Mouse (Mus musculus) kidney, adult 2 months (tissue): ENCODE data around the gene Gm37240. TPM values are rescaled to one million over a fixed set of nuclear protein-coding genes. Genes with fewer than 3 reads are reported as not detected.

Source experiments
- DNase-seq: peaks from one replicate; pipeline ENCODE4 v3.0.0; 2021
- H3K27ac ChIP-seq: fragments of 200-500 bp; 2 replicates; pipeline ENCODE4 v1.5.1; 2012; ENCODE audit warnings: low read depth, low read length, control low read depth, inconsistent platforms; ENCODE audit not compliant: insufficient read depth
- H3K27me3 ChIP-seq: fragments of 200-500 bp; replicated peaks from 2 replicates; pipeline ENCODE4 v1.6.1; 2012; ENCODE audit warnings: mild to moderate bottlenecking, moderate library complexity, low read length, inconsistent platforms; ENCODE audit not compliant: control insufficient read depth, insufficient read depth
- H3K36me3 ChIP-seq: fragments of 200-500 bp; 2 replicates; pipeline ENCODE4 v1.6.1; 2012; ENCODE audit warnings: mild to moderate bottlenecking, moderate library complexity, low read length, inconsistent platforms; ENCODE audit not compliant: control insufficient read depth, insufficient read depth
- H3K4me1 ChIP-seq: fragments of 200-500 bp; 2 replicates; pipeline ENCODE4 v1.6.1; 2011; ENCODE audit warnings: low read length; ENCODE audit not compliant: control insufficient read depth, insufficient read depth
- H3K4me3 ChIP-seq: fragments of 200-500 bp; 2 replicates; pipeline ENCODE4 v1.5.1; 2011; ENCODE audit warnings: mild to moderate bottlenecking, low read depth, low read length, control low read depth; ENCODE audit not compliant: insufficient read depth
- CTCF ChIP-seq: fragments of 200-500 bp; conservative IDR thresholded peaks from 2 replicates; pipeline ENCODE4 v1.5.1; 2011; ENCODE audit warnings: low read depth, mild to moderate bottlenecking, control low read depth, low read length, moderate library complexity, mixed read lengths; ENCODE audit not compliant: insufficient read depth, insufficient read length
- POLR2A ChIP-seq: fragments of 200-500 bp; IDR thresholded peaks from one replicate; pipeline ENCODE4 v1.6.1; 2011; ENCODE audit warnings: low read depth, low read length, control low read depth
- WGBS: fragments of 180-500 bp; shearing (Covaris S2); methylation state at CpG from one replicate; pipeline ENCODE4 v1.1.7; 2018; 5-methylcytosine and 5-hydroxymethylcytosine counted together
- polyA plus RNA-seq: library from polyadenylated mRNA; depleted of rRNA; stranded (reverse); fragments of >200 nt; gene quantifications from 2 replicates; pipeline ENCODE4 v1.2.3, GENCODE M21; 2012

Gene Gm37240
- polyA plus RNA-seq, 1 experiment: 5.5 TPM

DNA sequence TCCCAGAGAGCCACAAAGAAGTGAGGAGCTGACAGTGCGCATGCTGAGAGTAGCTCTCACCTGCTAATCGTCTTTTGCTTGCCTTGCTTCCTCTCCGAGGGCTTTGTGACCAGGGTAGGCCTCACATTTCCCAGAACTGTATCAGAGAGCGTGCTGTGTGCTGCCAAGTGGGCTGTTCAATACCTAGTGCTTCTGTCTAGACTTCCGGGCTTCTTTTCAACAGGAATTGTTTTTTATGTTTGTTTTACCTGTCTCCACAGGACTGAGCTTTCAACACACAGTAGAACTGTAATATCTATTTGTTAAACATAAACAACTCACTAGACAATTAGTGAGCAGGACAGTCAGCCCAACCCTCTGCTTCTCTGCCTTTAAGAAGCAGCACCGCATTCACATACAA lies 42.0 kb downstream of the Gm37240 start:
- no peak overlapping the region for H3K4me3 ChIP-seq
- no peak overlapping the region for H3K27ac ChIP-seq
- H3K36me3 ChIP-seq: no peaks in the 10 kb centered on the region
- peaks cover 4% of the 10 kb centered on the region; the same call in 1 of the 2 replicates for H3K4me1 ChIP-seq
- DNase-seq: no peak
- TF ChIP-seq CTCF: no peak
- no peak for TF ChIP-seq POLR2A
- H3K27me3 ChIP-seq: no peaks in the 10 kb centered on the region
- WGBS: 85% methylated on average over 6 of the region's 6 CpGs

DNA sequence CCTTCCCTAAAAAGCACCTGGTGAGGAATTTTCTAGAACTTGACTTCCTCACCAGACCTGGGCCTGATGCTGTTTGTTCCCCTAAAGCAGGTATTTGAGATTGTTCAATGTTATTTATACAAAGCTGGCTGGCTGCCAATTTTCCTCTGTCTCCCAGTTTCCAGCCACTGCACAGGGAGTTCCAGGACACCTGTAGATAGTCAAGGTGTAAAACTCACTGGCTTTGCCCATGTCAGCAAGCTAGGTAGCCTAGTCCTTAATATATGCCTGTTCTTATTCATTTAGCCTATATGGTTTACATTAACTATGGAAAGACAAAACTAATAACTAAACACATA lies 44.5 kb downstream of the Gm37240 start:
- H3K36me3 ChIP-seq: no peaks in the 10 kb centered on the region
- DNase-seq: peak; percentile 39
- no peak for TF ChIP-seq CTCF
- TF ChIP-seq POLR2A: no peak
- peaks cover 4% of the 10 kb centered on the region; the same call in 1 of the 2 replicates for H3K4me1 ChIP-seq
- H3K27ac ChIP-seq: peak overlapping the region; percentile 56; the same call in 1 of the 2 replicates
- H3K4me3 ChIP-seq: no peak overlapping the region
- no peaks in the 10 kb centered on the region for H3K27me3 ChIP-seq

DNA sequence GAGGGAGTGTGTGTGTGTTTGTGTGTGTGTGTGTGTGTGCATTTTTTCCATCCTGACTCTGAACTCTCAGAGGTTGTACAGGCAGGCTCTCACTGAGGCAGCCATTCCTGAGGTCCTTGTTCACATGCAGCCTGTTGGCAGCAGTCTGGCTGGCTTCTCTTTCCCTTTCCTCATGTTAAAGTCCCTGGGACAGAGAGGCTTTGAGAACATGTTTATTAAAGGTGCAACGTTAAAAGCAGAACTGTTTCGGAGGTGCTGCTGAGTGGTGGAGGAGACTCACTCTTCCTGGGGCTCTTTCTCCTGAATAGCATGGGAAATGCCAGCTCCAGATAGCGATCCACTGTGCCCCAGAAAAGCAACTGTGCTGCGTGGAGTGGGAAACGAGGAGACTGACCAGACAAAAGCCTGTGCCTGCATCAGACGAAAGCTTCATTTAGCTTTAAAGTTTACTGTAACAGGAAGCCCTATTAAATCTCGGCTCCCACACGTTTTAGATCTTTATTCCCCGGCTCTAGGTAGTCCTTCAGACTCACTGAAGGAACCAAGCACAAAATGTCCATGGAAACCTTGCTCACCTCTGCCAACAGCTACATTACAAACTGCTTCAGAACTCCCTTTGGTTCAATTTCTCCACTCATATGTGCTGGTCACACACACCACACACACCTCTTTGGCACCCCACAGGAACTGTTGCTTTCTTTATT lies 45.0 kb downstream of the Gm37240 start:
- TF ChIP-seq POLR2A (no peak), CTCF (no peak)
- Histone ChIP-seq H3K4me3 (no peak overlapping the region), H3K27me3 (no peaks in the 10 kb centered on the region), H3K36me3 (no peaks in the 10 kb centered on the region), H3K27ac (peak overlapping the region; percentile 56), H3K4me1 (peaks cover 4% of the 10 kb centered on the region; the same call in 1 of the 2 replicates)
- no peak for DNase-seq
- 32% methylated on average over 9 of the region's 9 CpGs for WGBS

DNA sequence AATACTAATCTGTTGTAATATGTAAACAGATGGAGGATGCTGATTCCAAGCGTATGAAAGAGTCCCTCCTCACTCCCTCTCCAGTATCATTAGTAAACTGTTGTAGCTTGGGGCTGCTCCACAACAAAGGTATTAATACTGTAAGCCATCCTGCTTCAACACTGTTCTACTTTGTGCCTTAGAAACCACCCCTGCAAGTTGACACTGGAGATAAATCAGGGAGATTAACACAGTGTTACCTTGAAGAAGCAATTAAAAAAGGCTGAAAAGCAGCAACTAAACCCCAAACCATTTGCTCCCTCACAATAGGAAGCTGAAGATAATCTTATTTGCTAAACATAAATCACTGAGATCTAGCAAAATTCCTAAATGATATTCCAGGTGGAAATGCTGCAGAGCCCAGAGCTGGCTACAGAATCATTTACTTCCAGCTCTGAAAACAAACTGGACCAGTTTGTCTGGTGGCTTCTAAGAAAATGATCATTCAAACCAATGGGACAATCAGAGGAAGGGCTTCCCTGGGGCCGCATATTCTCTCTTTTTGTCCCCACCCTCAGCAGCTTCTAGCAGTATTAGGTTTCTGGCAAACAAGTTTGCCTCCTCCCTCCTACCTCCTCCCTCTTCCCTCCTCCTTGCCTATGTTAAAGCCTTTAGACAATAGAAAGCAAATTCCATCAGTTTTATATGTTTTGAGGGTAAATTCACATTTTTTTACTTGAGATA lies 45.7 kb downstream of the Gm37240 start:
- H3K27me3 ChIP-seq: no peaks in the 10 kb centered on the region
- H3K4me3 ChIP-seq: no peak overlapping the region
- no peaks in the 10 kb centered on the region for H3K36me3 ChIP-seq
- H3K27ac ChIP-seq: no peak overlapping the region
- WGBS: 57% methylated on average over 2 of the region's 2 CpGs
- H3K4me1 ChIP-seq: peaks cover 4% of the 10 kb centered on the region; the same call in 1 of the 2 replicates
- no peak for DNase-seq
- no peak for TF ChIP-seq CTCF
- TF ChIP-seq POLR2A: no peak

DNA sequence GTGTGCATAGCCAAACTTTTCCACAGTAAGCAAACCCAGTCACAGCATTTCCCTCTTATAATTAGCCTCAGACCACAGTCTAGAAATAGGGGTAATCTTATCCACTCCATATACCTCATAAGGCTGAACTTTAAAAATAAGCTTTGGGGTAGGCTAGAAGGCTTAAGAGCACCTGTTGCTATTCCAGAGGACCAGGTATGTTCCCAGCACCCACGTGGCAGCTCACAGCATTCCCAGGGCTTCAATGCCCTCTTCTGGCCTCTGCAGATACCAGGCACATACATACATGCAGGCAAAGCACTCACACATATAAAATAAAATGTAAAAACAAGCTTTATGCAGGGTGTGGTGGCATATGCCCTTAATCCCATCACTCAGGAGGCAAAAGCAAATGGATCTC lies 53.7 kb downstream of the Gm37240 start:
- H3K27ac ChIP-seq: no peak overlapping the region

DNA sequence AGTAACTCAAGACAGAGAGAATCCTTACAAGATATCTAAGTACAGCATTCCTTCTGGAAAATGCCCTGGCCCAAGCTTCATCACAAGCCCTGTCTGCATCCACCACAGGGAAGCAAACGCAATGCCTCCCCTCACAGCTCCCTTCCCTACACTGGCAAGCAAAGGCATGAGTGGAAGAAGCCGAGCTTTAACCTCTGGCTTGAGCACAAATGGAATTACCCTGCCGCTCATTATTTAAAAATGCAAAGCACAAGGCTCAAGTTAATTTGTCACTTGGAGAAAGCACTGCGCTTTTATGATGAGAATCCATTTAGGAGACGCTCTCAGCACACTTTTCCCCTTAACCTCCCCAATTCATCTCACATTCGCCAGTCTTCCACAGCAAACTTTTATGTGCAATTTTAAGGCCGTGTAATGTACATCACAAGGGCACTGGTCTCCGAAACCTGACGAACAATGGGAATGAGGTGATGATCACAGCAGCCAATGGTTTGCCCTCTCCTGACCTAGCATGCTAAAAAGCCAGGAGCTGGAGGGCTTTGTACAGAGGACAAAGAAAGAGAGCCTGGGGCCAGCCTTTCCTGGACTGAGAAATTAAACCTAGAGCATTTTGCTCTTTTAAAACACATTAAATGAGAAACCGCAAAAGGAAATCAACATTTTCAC lies 54.7 kb downstream of the Gm37240 start:
- WGBS: 37% methylated on average over 10 of the region's 10 CpGs
- no peaks in the 10 kb centered on the region for H3K27me3 ChIP-seq
- peaks cover 19% of the 10 kb centered on the region for H3K4me1 ChIP-seq
- H3K27ac ChIP-seq: peak overlapping the region; percentile 68
- H3K4me3 ChIP-seq: no peak overlapping the region
- H3K36me3 ChIP-seq: no peaks in the 10 kb centered on the region
- TF ChIP-seq POLR2A: no peak
- TF ChIP-seq CTCF: no peak
- DNase-seq: peak; percentile 83

More for the DNA sequence above, 53.7 kb downstream of the Gm37240 start:
- Histone ChIP-seq H3K36me3 (no peaks in the 10 kb centered on the region), H3K4me1 (peaks cover 19% of the 10 kb centered on the region), H3K27me3 (no peaks in the 10 kb centered on the region), H3K4me3 (no peak overlapping the region)
- 91% methylated on average over 1 of the region's 1 CpGs for WGBS
- no peak for DNase-seq
- TF ChIP-seq CTCF (no peak), POLR2A (no peak)

DNA sequence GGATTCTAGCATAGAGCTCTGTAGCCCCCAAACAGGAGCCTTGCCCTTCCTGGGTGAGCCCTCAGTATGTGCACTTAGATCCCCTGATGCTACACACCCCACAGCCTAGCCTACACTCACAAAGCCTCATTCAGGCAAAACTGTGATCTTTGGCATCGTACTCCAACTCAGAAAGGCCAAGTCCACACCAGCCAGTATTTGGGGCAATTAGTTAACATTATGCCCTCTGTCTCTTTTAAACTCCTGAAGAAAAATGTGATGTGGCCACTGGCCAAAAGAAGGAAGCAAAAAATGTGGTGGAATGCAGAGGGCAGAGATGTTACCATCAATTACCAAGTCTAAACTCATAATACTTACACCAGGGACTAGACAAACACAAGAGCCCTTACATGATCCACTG lies 55.5 kb downstream of the Gm37240 start:
- Histone ChIP-seq H3K27me3 (no peaks in the 10 kb centered on the region), H3K27ac (peak overlapping the region; percentile 68; the same call in 1 of the 2 replicates), H3K4me1 (peaks cover 23% of the 10 kb centered on the region), H3K4me3 (no peak overlapping the region), H3K36me3 (no peaks in the 10 kb centered on the region)
- TF ChIP-seq POLR2A (no peak), CTCF (no peak)
- DNase-seq: peak; percentile 86
- 29% methylated on average over 1 of the region's 1 CpGs for WGBS
